Mouse (Mus musculus): Measurements from ENCODE around the gene Clec2e. TPM values are rescaled to one million over a fixed set of nuclear protein-coding genes. Genes with fewer than 3 reads are reported as not detected.

Clec2e gene
- total and polyA plus RNA-seq, 2 experiments: 0.06 TPM; not detected in 1

DNA sequence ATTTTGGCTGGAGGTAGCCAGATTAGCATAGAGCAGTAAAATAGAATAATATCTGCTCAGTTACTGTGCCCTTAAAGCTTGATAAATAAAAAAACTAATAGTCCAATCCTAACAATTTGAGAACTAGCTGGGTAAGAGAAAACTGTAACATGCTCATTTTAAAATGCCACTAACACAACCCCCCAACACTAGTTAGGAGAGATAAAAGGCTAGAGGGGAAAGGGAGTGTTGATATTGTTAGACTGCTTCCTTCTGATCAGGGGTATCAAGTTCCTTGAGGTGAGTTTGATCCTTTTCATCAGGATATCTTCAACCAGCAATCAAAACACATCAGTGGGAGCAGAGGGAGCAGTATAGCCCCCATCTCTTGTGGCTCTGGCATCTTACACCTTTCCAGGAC, 58.2 kb downstream of the Clec2e start:
- Histone ChIP-seq H3K4me3 (ENCODE audit: insufficient read depth, low read depth, low read length) (no peak overlapping the region), H3K4me1 (ENCODE audit: control insufficient read depth, insufficient read depth, low read length) (no peaks in the 10 kb centered on the region), H3K36me3 (ENCODE audit: control insufficient read depth, insufficient read depth, low read length) (no peaks in the 10 kb centered on the region), H3K9ac (ENCODE audit: low read depth, low read length) (no peak overlapping the region), H3K27me3 (ENCODE audit: control insufficient read depth, insufficient read depth, low read length) (no peaks in the 10 kb centered on the region), H3K27ac (replicated peaks; ENCODE audit: insufficient read depth, low read depth, low read length) (no peak overlapping the region), H3K79me2 (ENCODE audit: control insufficient read depth, insufficient read depth, low read length) (no peaks in the 10 kb centered on the region)
- DNase-seq (ENCODE audit: extremely low read depth, low read depth, low spot score): no peak
- TF ChIP-seq POLR2A (IDR thresholded peaks at IDR 0.05; ENCODE audit: extremely low read depth, insufficient read depth, low read length): no peak
- TF ChIP-seq CTCF (IDR thresholded peaks at IDR 0.05; ENCODE audit: low read depth, low read length): no peak

Other genes starting within 250 kb of the Clec2e start
- 0.60 and 0.65 TPM in 2 replicates for gene Clec2i, start 213.3 kb downstream of the Clec2e start, total RNA-seq (2014; rRNA removed)
- 0.07 and 0.10 TPM in 2 replicates for gene Clec2i, start 213.3 kb downstream of the Clec2e start, polyA plus RNA-seq (2012; rRNA removed)
- 1.1 and 3.3 TPM in 2 replicates for gene BC035044, start 209.8 kb downstream of the Clec2e start, total RNA-seq (2014; rRNA removed)
- gene BC035044, start 209.8 kb downstream of the Clec2e start, polyA plus RNA-seq (2012; rRNA removed): 0.15 and 0.31 TPM in 2 replicates
- gene Clec2g, start 166.5 kb downstream of the Clec2e start, total RNA-seq (2014; rRNA removed): 0.20 TPM in 1 of 2 replicates, not detected in the other
- gene Clec2g, start 166.5 kb downstream of the Clec2e start, polyA plus RNA-seq (2012; rRNA removed): not detected in 2 replicates
- gene Klrb1f, start 55.0 kb downstream of the Clec2e start, total RNA-seq (2014; rRNA removed): not detected in 2 replicates
- not detected in 2 replicates for gene Klrb1f, start 55.0 kb downstream of the Clec2e start, polyA plus RNA-seq (2012; rRNA removed)
- 521 and 532 TPM in 2 replicates for gene Clec2d, start 79.7 kb upstream of the Clec2e start, total RNA-seq (2014; rRNA removed)
- 124 and 141 TPM in 2 replicates for gene Clec2d, start 79.7 kb upstream of the Clec2e start, polyA plus RNA-seq (2012; rRNA removed)
- 0.74 and 1.1 TPM in 2 replicates for gene Cd69, start 174.5 kb upstream of the Clec2e start, total RNA-seq (2014; rRNA removed)
- 0.15 TPM in 1 of 2 replicates, not detected in the other for gene Cd69, start 174.5 kb upstream of the Clec2e start, polyA plus RNA-seq (2012; rRNA removed)
- not detected in 2 replicates for gene 4922502D21Rik, start 230.9 kb upstream of the Clec2e start, total RNA-seq (2014; rRNA removed)
- gene 4922502D21Rik, start 230.9 kb upstream of the Clec2e start, polyA plus RNA-seq (2012; rRNA removed): not detected in 2 replicates
- gene Clec12a, start 241.8 kb upstream of the Clec2e start, total RNA-seq (2014; rRNA removed): 5.3 and 6.5 TPM in 2 replicates
- 0.86 and 1.2 TPM in 2 replicates for gene Clec12a, start 241.8 kb upstream of the Clec2e start, polyA plus RNA-seq (2012; rRNA removed)

Measured in liver, adult 2 months (tissue).